Mouse (Mus musculus): ENCODE measurements at regions not wholly inside any gene's neighbourhood (a gene's known extent, or its start where the extent isn't known, plus 50 kb on each side); places are given as distances from the start of the nearest gene placed in this dataset.
A peak's percentile ranks its signal among the peaks of the same experiment; 100 is the strongest.
"Not testable (repeated sequence)": the region's sequence is repeated elsewhere in the genome, so short reads cannot be mapped to it uniquely, and the experiment has no call there.

GRCm38 (mm10) chr3:11094804-11095203, 759.3 kb upstream of the Gm38303 start:
- DNase-seq: no peak

- no peak for DNase-seq
These were observed 758.7 kb upstream of the Gm38303 start for GRCm38 (mm10) chr3:11094138-11094537.

- no peak for DNase-seq
These were observed 747.8 kb upstream of the Gm38303 start for GRCm38 (mm10) chr3:11083291-11083690.

- DNase-seq: no peak
These were observed 738.5 kb upstream of the Gm38303 start for GRCm38 (mm10) chr3:11074012-11074411.

- no peak for DNase-seq
These were observed 699.7 kb upstream of the Gm38303 start for GRCm38 (mm10) chr3:11034995-11035769.

- DNase-seq: no peak
These were observed 694.5 kb upstream of the Gm38303 start for GRCm38 (mm10) chr3:11029991-11030390.

GRCm38 (mm10) chr3:11024422-11024821, 688.9 kb upstream of the Gm38303 start:
- no peak for DNase-seq

GRCm38 (mm10) chr3:11020048-11020447, 684.6 kb upstream of the Gm38303 start:
- no peak for DNase-seq

- DNase-seq: not testable (repeated sequence)
These were observed 679.4 kb upstream of the Gm38303 start for GRCm38 (mm10) chr3:11014911-11015310.

GRCm38 (mm10) chr3:11007363-11007762, 671.9 kb upstream of the Gm38303 start:
- DNase-seq: no peak

GRCm38 (mm10) chr3:11006531-11007269, 671.2 kb upstream of the Gm38303 start:
- no peak for DNase-seq

GRCm38 (mm10) chr3:10978968-10979367, 643.5 kb upstream of the Gm38303 start:
- DNase-seq: no peak

- peak; percentile 68 for DNase-seq
These were observed 638.9 kb upstream of the Gm38303 start for GRCm38 (mm10) chr3:10974429-10974828.

- no peak for DNase-seq
These were observed 617.1 kb upstream of the Gm38303 start for GRCm38 (mm10) chr3:10952583-10952982.

GRCm38 (mm10) chr3:10917056-10917455, 581.6 kb upstream of the Gm38303 start:
- no peak for DNase-seq

GRCm38 (mm10) chr3:10891981-10892380, 556.5 kb upstream of the Gm38303 start:
- DNase-seq: no peak

Measured in heart, adult 11 months (tissue).